Mouse (Mus musculus) CD4-positive helper T cell, adult 2 months (primary cell): ENCODE data around the gene Mmp7.

Experiments
- DNase-seq: peaks from one replicate; pipeline ENCODE4 v3.0.0-alpha.2; 2012; ENCODE audit warnings: low read depth, missing footprints, low spot score

Gene Mmp7

GRCm38 (mm10) chr9:7691790-7692189 lies at the start of gene Mmp7:
Gene Mmp7, plus strand, starts transcription at chr9:7692090.
- no peak for DNase-seq

GRCm38 (mm10) chr9:7647901-7648300 lies 44.0 kb upstream of the Mmp7 start:
- DNase-seq = no peak

- no peak for DNase-seq
These were observed 41.3 kb upstream of the Mmp7 start for GRCm38 (mm10) chr9:7650397-7651180.

GRCm38 (mm10) chr9:7652351-7653085 lies 39.4 kb upstream of the Mmp7 start:
- no peak for DNase-seq

- DNase-seq = no peak
These were observed 33.9 kb upstream of the Mmp7 start for GRCm38 (mm10) chr9:7657946-7658345.

GRCm38 (mm10) chr9:7659469-7660020 lies 32.3 kb upstream of the Mmp7 start:
- DNase-seq = no peak

GRCm38 (mm10) chr9:7661371-7661770 lies 30.5 kb upstream of the Mmp7 start:
- no peak for DNase-seq

GRCm38 (mm10) chr9:7669674-7670073 lies 22.2 kb upstream of the Mmp7 start:
- no peak for DNase-seq

- DNase-seq = no peak
These were observed 18.9 kb upstream of the Mmp7 start for GRCm38 (mm10) chr9:7672985-7673384.

- DNase-seq = no peak
These were observed 13.6 kb upstream of the Mmp7 start for GRCm38 (mm10) chr9:7678154-7678837.

GRCm38 (mm10) chr9:7682081-7682618 lies 9.7 kb upstream of the Mmp7 start:
- DNase-seq = no peak

GRCm38 (mm10) chr9:7686024-7686423 lies 5.9 kb upstream of the Mmp7 start:
- no peak for DNase-seq

GRCm38 (mm10) chr9:7689799-7690198 lies 2.1 kb upstream of the Mmp7 start:
- DNase-seq = no peak

GRCm38 (mm10) chr9:7693961-7694360 lies 2.1 kb downstream of the Mmp7 start:
- no peak for DNase-seq

GRCm38 (mm10) chr9:7695646-7696045 lies 3.8 kb downstream of the Mmp7 start:
- no peak for DNase-seq

GRCm38 (mm10) chr9:7708698-7709097 lies 16.8 kb downstream of the Mmp7 start:
- DNase-seq = no peak

GRCm38 (mm10) chr9:7711196-7711595 lies 19.3 kb downstream of the Mmp7 start:
- DNase-seq = no peak

GRCm38 (mm10) chr9:7714062-7714907 lies 22.4 kb downstream of the Mmp7 start:
- peak; percentile 71 for DNase-seq

GRCm38 (mm10) chr9:7714908-7715175 lies 23.0 kb downstream of the Mmp7 start:
- DNase-seq = no peak

- no peak for DNase-seq
These were observed 29.7 kb downstream of the Mmp7 start for GRCm38 (mm10) chr9:7721543-7721942.

- no peak for DNase-seq
These were observed 37.1 kb downstream of the Mmp7 start for GRCm38 (mm10) chr9:7728997-7729396.
